Mouse (Mus musculus): ENCODE results near the gene Catsper4. TPM values are rescaled to one million over a fixed set of nuclear protein-coding genes. Genes with fewer than 3 reads are reported as not detected.
A peak's percentile ranks its signal among the peaks of the same experiment; 100 is the strongest.

Catsper4 gene
- polyA plus RNA-seq, 1 experiment = not detected

GRCm38 (mm10) chr4:134252131-134252910, 25.1 kb upstream of the Catsper4 start:
- H3K27ac ChIP-seq (ENCODE audit: insufficient read depth, low read length) = no peak overlapping the region
- H3K4me3 ChIP-seq (ENCODE audit: low read depth, low read length) = peak overlapping the region; percentile 54; the same call in 1 of the 2 replicates
- H3K27me3 ChIP-seq (ENCODE audit: control insufficient read depth, insufficient read depth, low read length, poor library complexity, severe bottlenecking) = peaks cover 9% of the 10 kb centered on the region
- peaks cover 8% of the 10 kb centered on the region for H3K4me1 ChIP-seq (ENCODE audit: control insufficient read depth, insufficient read depth, low read length)
- H3K9ac ChIP-seq (ENCODE audit: low read depth, poor library complexity, severe bottlenecking) = no peak overlapping the region
- H3K9me3 ChIP-seq (replicated peaks; ENCODE audit: control insufficient read depth, insufficient read depth, low read length, poor library complexity, severe bottlenecking) = no peaks in the 10 kb centered on the region
- TF ChIP-seq EP300 (IDR thresholded peaks at IDR 0.05; ENCODE audit: insufficient read depth, low read depth, low read length) (no peak), CTCF (IDR thresholded peaks at IDR 0.05; ENCODE audit: low read depth, low read length) (no peak), POLR2A (IDR thresholded peaks at IDR 0.05; ENCODE audit: insufficient read depth, low read length) (no peak)
- no peaks in the 10 kb centered on the region for H3K36me3 ChIP-seq (ENCODE audit: control insufficient read depth, insufficient read depth, low read length, poor library complexity, severe bottlenecking)

DNA sequence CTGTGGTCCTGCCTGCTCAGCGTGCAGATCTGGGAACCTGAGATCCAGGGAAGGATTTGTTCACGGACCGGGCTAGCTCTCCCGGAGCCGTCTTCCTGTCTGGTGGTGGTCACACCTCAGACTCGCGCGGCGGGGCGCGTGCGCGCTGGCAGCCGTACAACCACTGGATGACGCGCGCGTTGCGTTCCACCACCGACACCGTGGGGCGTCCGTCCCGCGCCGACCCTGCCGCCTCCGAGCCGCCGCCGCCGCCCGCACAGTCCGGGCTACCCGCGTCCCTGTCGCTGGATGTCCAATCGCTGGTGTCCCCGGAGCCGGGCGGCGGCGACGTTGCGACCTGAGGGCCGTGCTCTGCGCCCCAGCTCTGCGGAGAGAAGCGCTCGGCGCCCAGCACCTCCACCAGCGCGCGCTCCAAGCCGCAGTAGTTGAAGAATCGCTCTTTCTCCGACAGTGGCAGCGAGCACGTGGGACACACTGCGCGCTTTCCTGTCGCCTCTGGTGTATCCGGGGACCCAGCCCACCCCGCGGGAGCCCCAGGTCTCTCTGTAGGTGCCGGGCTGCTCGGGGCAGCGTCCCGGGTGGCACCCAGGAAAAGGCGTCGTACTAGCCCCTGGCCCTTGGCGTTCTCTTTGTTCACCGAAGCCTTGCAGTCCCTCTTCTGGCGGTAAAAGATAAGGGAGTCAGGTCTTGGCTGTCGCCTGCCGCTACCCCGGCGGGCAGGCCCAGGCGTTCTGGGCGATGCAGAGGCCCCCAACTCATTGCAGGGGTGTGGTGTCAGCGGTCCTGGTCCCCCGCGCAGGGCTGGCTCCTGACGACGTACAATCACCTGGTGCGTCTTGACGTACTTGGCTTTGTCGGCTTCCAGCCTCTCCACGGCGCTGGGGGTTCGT, 24.3 kb upstream of the Catsper4 start:
- Histone ChIP-seq H3K9ac (ENCODE audit: low read depth, poor library complexity, severe bottlenecking) (peak overlapping the region; percentile 62), H3K36me3 (ENCODE audit: control insufficient read depth, insufficient read depth, low read length, poor library complexity, severe bottlenecking) (no peaks in the 10 kb centered on the region), H3K27me3 (ENCODE audit: control insufficient read depth, insufficient read depth, low read length, poor library complexity, severe bottlenecking) (peaks cover 9% of the 10 kb centered on the region), H3K27ac (ENCODE audit: insufficient read depth, low read length) (no peak overlapping the region), H3K9me3 (replicated peaks; ENCODE audit: control insufficient read depth, insufficient read depth, low read length, poor library complexity, severe bottlenecking) (no peaks in the 10 kb centered on the region), H3K4me1 (ENCODE audit: control insufficient read depth, insufficient read depth, low read length) (peaks cover 8% of the 10 kb centered on the region), H3K4me3 (ENCODE audit: low read depth, low read length) (peak overlapping the region; percentile 54)
- TF ChIP-seq CTCF (IDR thresholded peaks at IDR 0.05; ENCODE audit: low read depth, low read length) (no peak), POLR2A (IDR thresholded peaks at IDR 0.05; ENCODE audit: insufficient read depth, low read length) (no peak), EP300 (IDR thresholded peaks at IDR 0.05; ENCODE audit: insufficient read depth, low read depth, low read length) (no peak)

DNA sequence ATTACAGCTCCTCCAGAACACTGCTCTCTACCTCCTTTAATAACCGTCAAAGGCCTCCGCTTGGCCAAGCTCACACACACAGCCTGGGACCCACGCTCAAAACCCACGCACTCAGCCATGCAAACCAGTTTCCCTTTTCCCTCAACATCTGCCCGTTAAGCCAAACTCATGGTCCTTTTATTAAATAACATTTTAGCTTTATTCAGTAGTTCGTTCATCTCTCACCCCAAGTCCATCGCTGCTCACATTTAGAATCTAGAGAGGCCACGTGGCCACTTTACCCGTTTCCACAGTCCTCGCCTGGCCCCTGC, 23.7 kb upstream of the Catsper4 start:
- Histone ChIP-seq H3K4me1 (ENCODE audit: control insufficient read depth, insufficient read depth, low read length) (peaks cover 6% of the 10 kb centered on the region), H3K9me3 (replicated peaks; ENCODE audit: control insufficient read depth, insufficient read depth, low read length, poor library complexity, severe bottlenecking) (no peaks in the 10 kb centered on the region), H3K36me3 (ENCODE audit: control insufficient read depth, insufficient read depth, low read length, poor library complexity, severe bottlenecking) (no peaks in the 10 kb centered on the region), H3K9ac (ENCODE audit: low read depth, poor library complexity, severe bottlenecking) (peak overlapping the region; percentile 62), H3K4me3 (ENCODE audit: low read depth, low read length) (peak overlapping the region; percentile 54), H3K27me3 (ENCODE audit: control insufficient read depth, insufficient read depth, low read length, poor library complexity, severe bottlenecking) (peaks cover 9% of the 10 kb centered on the region), H3K27ac (ENCODE audit: insufficient read depth, low read length) (no peak overlapping the region)
- TF ChIP-seq EP300 (IDR thresholded peaks at IDR 0.05; ENCODE audit: insufficient read depth, low read depth, low read length) = no peak
- no peak for TF ChIP-seq POLR2A (IDR thresholded peaks at IDR 0.05; ENCODE audit: insufficient read depth, low read length)
- TF ChIP-seq CTCF (IDR thresholded peaks at IDR 0.05; ENCODE audit: low read depth, low read length) = no peak

GRCm38 (mm10) chr4:134250116-134250929, 23.1 kb upstream of the Catsper4 start:
- Histone ChIP-seq H3K36me3 (ENCODE audit: control insufficient read depth, insufficient read depth, low read length, poor library complexity, severe bottlenecking) (no peaks in the 10 kb centered on the region), H3K27me3 (ENCODE audit: control insufficient read depth, insufficient read depth, low read length, poor library complexity, severe bottlenecking) (peaks cover 9% of the 10 kb centered on the region), H3K9me3 (replicated peaks; ENCODE audit: control insufficient read depth, insufficient read depth, low read length, poor library complexity, severe bottlenecking) (no peaks in the 10 kb centered on the region), H3K4me3 (ENCODE audit: low read depth, low read length) (peak overlapping the region; percentile 56), H3K9ac (ENCODE audit: low read depth, poor library complexity, severe bottlenecking) (peak overlapping the region; percentile 67), H3K4me1 (ENCODE audit: control insufficient read depth, insufficient read depth, low read length) (peaks cover 5% of the 10 kb centered on the region), H3K27ac (ENCODE audit: insufficient read depth, low read length) (no peak overlapping the region)
- TF ChIP-seq POLR2A (IDR thresholded peaks at IDR 0.05; ENCODE audit: insufficient read depth, low read length) = no peak
- TF ChIP-seq CTCF (IDR thresholded peaks at IDR 0.05; ENCODE audit: low read depth, low read length) = no peak
- no peak for TF ChIP-seq EP300 (IDR thresholded peaks at IDR 0.05; ENCODE audit: insufficient read depth, low read depth, low read length)

- Histone ChIP-seq H3K9me3 (replicated peaks; ENCODE audit: control insufficient read depth, insufficient read depth, low read length, poor library complexity, severe bottlenecking) (no peaks in the 10 kb centered on the region), H3K27ac (ENCODE audit: insufficient read depth, low read length) (no peak overlapping the region), H3K27me3 (ENCODE audit: control insufficient read depth, insufficient read depth, low read length, poor library complexity, severe bottlenecking) (peaks cover 9% of the 10 kb centered on the region), H3K9ac (ENCODE audit: low read depth, poor library complexity, severe bottlenecking) (peak overlapping the region; percentile 67), H3K4me3 (ENCODE audit: low read depth, low read length) (peak overlapping the region; percentile 56), H3K36me3 (ENCODE audit: control insufficient read depth, insufficient read depth, low read length, poor library complexity, severe bottlenecking) (no peaks in the 10 kb centered on the region), H3K4me1 (ENCODE audit: control insufficient read depth, insufficient read depth, low read length) (peaks cover 3% of the 10 kb centered on the region)
- no peak for TF ChIP-seq EP300 (IDR thresholded peaks at IDR 0.05; ENCODE audit: insufficient read depth, low read depth, low read length)
- TF ChIP-seq POLR2A (IDR thresholded peaks at IDR 0.05; ENCODE audit: insufficient read depth, low read length) = no peak
- TF ChIP-seq CTCF (IDR thresholded peaks at IDR 0.05; ENCODE audit: low read depth, low read length) = peak; percentile 73
These were observed 22.5 kb upstream of the Catsper4 start for GRCm38 (mm10) chr4:134249651-134250050.

Data from ES-Bruce4 (cell line).